Mouse (Mus musculus): Measurements from ENCODE around the gene Nmb.

The Nmb gene

GRCm38 (mm10) chr7:80897721-80898120 lies 7.2 kb downstream of the Nmb start:
- no peak for DNase-seq (ENCODE audit: low spot score in 2 of 2)

DNA sequence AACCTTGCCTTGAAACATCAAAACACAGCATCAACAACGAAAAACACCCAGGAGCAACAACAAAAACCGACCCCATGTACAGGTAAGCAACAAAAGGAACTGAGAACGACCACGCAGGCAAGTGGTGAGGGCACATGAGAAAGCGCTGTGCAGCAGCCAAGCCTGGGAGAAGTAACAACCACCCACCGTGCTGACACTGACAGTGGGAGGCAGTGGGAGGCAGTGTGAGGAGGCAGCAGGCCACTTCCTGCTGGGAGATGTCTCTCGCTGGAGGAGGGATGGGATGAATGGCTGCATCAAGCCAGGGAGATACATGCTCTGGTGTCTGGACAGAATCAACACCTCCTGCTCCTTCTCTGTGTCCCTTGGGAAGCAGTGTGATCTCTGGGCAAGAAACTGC lies 7.7 kb downstream of the Nmb start:
- DNase-seq (ENCODE audit: low spot score in 2 of 2): no peak

- no peak for DNase-seq (ENCODE audit: low spot score in 2 of 2)
Observed at GRCm38 (mm10) chr7:80894815-80895519, 9.9 kb downstream of the Nmb start.

DNA sequence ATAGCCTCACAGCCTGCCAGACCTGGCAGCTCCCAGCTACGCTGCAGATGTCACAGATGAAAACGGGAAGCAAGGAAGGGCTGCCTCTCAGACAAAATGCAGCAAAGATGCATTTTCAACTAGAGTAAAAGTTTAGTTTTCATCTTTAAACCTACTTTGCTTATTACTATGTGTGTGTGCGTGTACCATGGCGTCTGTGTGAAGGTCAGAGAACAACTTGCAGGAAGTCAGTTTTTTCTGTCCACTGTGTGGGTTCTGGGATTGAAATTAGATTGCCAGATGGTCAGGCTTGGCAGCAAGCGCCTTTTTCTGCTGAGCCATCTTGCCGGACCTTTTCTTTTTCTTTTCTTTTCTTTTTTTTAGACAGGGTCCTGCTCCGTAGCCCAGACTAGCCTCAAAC lies 10.7 kb downstream of the Nmb start:
- no peak for DNase-seq (ENCODE audit: low spot score in 2 of 2)

DNA sequence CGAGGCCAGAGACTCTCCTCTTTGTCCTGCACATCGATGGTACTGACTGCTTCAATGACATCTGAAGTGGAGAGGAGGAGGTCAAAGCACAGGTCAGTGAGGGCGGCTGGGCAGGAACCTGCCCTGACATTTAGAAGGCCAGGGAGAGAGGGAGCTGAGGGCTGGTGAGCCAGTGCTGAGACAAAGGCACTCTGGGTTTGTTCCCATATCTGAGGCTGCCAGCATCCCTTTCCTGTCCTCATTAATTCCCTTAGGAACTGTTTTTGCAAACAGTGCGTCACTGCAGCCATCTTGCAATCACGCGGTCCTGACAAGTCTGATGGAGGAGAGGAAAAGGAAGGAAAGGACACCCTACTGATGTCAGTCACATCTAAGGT lies 11.1 kb downstream of the Nmb start:
- no peak for DNase-seq (ENCODE audit: low spot score in 2 of 2)

GRCm38 (mm10) chr7:80893086-80893752 lies 11.7 kb downstream of the Nmb start:
- no peak for DNase-seq (ENCODE audit: low spot score in 2 of 2)

DNA sequence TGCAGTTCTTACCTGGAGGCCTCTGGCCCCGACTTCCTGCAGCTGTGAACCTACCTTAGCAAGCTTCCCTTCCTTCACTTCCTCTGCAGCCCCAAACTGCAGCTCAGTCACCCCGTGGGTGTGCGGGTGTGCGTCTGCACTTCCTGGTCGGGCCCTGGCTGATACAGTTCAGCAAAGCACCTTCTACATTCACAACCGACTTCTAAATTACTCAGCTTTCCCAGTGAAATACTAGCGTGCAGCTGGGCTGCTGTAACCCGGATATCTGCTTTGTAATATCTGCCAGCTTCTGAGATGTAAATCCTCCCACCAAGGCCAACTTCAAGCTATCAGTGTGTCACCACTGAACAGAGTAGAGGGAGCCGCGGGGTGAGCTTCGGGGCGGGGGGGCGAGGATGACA lies 15.0 kb downstream of the Nmb start:
- DNase-seq (ENCODE audit: low spot score in 2 of 2): peak; percentile 37 to 50

GRCm38 (mm10) chr7:80889021-80889511 lies 15.8 kb downstream of the Nmb start:
- DNase-seq (ENCODE audit: low spot score in 2 of 2): no peak

DNA sequence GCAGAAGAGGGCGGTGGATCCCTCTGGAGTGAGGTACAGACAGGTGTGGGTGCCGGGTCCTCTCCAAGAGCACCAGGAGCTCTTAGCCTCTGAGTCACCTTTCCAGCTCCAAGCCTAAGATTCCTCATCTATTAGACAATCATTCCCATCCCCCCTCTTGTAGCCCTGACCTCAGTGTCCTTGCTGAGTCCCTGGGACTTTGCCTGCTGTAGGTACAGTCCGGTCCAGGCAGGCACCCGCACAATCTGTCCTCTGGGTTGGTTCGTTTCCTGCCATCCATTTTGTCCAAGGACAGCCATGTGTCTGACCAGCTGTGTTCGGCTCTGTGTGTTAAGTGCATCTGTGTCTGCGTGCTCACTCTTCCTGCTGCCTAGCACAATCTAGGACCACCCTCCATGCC lies 16.3 kb downstream of the Nmb start:
- no peak for DNase-seq (ENCODE audit: low spot score in 2 of 2)

DNA sequence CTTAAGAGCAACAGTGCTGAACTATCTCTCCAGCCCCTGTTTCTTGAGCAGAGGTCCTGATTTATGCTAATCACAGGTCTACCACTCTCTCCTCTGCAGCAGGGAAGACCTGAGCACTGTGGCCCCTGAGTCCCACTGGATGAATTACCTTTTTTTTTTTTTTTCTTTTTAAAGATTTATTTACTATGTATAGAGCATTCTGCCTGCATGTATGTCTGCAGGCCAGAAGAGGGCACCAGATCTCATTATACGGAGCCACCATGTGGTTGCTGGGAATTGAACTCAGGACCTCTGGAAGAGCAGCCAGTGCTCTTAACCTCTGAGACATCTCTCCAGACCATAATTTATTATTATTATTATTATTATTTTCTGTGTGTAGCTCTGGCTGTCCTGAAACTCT lies 19.2 kb downstream of the Nmb start:
- DNase-seq (ENCODE audit: low spot score in 2 of 2): no peak

DNA sequence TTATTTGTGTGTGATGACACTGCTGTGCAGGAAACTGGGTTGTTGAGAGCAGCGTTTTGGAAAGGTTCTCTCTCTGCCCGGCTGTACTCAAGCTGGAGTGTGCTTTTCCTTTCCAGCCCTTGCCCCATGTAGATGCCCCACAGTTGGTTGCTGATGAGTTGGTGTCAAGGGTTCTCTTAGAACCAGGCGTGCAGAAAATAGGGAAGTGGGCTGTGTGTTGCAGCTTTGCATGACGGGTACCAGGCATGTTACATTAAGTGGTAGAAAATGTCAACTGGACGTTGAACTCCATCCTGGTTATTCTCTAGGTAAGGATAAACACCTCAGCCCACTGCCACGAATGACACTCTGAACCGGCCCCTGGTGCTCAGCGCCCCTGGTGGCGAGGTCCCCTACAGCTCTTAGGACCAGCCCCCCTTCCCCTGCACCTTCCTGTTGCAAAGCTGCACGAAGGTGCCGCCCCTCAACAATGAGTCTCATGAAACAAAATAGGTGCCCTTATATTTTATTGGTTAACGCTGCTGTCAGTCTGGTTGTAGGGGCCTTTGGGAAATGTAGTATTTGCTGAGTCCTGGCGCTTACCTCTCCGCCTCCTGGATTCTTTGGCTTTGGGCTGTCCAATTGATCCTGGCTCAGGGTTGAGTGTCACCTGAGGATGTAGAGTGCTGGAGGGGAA lies 21.9 kb downstream of the Nmb start:
- DNase-seq (ENCODE audit: low spot score in 2 of 2): peak; percentile 29 to 49

GRCm38 (mm10) chr7:80875727-80876126 lies 29.1 kb downstream of the Nmb start:
- no peak for DNase-seq (ENCODE audit: low spot score in 2 of 2)

DNA sequence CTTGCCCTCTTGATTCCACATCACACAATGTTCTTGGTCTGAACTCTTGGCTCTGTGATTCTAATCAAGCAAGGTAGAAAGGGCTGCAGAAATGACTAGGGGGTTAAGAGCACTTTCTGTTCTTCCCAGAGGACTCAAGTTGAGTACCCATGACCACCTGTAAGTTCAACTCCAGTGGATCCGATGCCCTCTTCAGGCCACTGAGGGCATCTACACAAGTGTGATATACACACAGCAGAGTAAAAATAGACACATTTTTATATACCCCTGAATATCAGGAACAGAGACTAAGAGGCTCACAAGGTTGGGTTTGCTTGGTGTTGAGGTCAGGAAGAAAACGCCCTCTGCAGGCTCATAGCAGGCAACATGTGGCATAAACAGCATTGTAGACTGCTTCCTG lies 31.2 kb downstream of the Nmb start:
- no peak for DNase-seq (ENCODE audit: low spot score in 2 of 2)

GRCm38 (mm10) chr7:80873038-80873437 lies 31.8 kb downstream of the Nmb start:
- no peak for DNase-seq (ENCODE audit: low spot score in 2 of 2)

DNA sequence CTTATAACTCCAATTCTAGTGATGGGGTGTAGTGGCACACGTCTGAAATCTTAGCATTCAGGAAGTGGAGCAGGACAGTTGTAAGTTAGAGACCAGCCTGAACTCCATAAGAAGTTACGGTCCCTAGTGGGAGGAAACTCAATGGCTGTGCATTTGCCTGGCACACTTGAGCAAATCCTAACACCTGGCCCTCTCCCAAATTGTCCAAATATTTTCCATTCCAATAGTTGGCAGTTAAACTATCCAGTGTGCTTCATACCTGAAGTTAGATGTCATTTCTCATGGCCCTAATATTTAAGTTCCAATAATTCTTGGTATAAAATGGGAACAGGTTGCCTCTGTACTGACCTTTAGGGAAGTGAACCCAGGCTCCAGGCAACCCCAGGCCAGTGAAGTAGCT lies 36.2 kb downstream of the Nmb start:
- no peak for DNase-seq (ENCODE audit: low spot score in 2 of 2)

DNA sequence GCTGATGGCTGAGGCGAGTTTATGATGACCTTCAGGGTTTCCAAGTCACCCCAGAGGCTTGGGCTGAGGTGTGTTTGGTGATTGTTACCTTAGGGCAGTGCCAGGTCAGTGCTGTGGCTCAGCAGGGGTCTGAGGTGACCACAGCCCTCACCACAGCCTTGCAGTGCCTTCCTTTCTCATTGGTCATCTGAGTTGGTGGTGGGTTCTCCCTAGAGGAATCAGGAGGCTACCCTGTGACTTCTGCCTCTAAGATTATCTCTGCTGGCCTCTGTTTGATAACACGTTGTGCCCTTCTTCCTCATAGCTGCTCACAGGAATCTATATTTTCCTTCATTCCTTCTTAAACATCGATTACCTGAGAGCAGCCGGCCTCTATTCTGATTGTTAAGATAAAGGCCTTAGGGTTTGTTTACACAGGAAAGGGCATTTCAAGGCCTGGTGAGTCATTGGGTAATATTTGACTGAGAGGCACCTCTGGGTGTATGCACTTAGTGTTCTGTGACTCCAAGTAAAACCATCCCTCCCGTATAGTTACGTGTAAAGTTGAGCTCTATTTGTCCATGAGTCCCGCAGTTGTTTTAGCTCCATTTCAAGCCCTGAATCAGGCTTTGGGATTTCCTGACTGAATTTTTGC lies 38.2 kb downstream of the Nmb start:
- no peak for DNase-seq (ENCODE audit: low spot score in 2 of 2)

GRCm38 (mm10) chr7:80865521-80865920 lies 39.4 kb downstream of the Nmb start:
- DNase-seq (ENCODE audit: low spot score in 2 of 2): no peak

DNA sequence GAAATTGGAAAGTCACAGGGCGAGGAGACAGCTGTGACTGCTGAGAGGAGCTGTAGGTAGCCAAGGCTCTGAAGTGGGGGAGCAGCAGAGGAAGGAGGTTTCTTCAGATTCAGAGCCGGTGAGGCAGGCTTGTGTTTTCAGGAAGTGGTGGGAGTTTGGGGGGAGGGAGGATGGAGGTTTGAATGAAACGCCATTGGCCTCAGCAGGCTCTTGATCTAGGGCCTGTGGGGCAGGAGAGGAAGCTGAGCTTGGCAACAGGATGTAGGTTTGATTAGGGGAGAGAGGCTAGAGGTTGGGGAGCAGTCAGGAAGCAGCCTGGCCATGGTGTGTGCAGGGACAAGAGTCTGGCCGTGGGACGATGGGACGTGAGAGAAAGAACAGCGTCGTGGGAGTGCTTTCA lies 40.0 kb downstream of the Nmb start:
- no peak for DNase-seq (ENCODE audit: low spot score in 2 of 2)

GRCm38 (mm10) chr7:80864151-80864550 lies 40.7 kb downstream of the Nmb start:
- no peak for DNase-seq (ENCODE audit: low spot score in 2 of 2)

- no peak for DNase-seq (ENCODE audit: low spot score in 2 of 2)
Observed at GRCm38 (mm10) chr7:80863520-80863919, 41.4 kb downstream of the Nmb start.

GRCm38 (mm10) chr7:80862475-80862874 lies 42.4 kb downstream of the Nmb start:
- no peak for DNase-seq (ENCODE audit: low spot score in 2 of 2)

- peak; percentile 52 to 66 for DNase-seq (ENCODE audit: low spot score in 2 of 2)
Observed at GRCm38 (mm10) chr7:80860729-80861274, 44.1 kb downstream of the Nmb start, which contains the start of gene Zscan2. Gene Zscan2, plus strand, starts transcription at chr7:80860920.
